Mouse (Mus musculus) G1E (cell line): Measurements from ENCODE around the gene Tuba1c. TPM values are rescaled to one million over a fixed set of nuclear protein-coding genes. Genes with fewer than 3 reads are reported as not detected.

Source experiments
- ATAC-seq: 2 replicates; pipeline ENCODE4 v1.8.0; 2016; ENCODE audit warnings: mild to moderate bottlenecking; ENCODE audit not compliant: insufficient number of reproducible peaks, poor library complexity, low FRiP score, severe bottlenecking; ENCODE audit errors: extremely low read depth
- DNase-seq: peaks from one replicate; pipeline ENCODE4 v3.0.0; 2012; ENCODE audit warnings: low spot score
- H3K27me3 ChIP-seq: 2 replicates; pipeline ENCODE4 v1.6.1; 2012; ENCODE audit warnings: mild to moderate bottlenecking, low read length, inconsistent platforms; ENCODE audit not compliant: insufficient read depth
- H3K36me3 ChIP-seq: replicated peaks from 2 replicates; pipeline ENCODE3; 2012; ENCODE audit warnings: mild to moderate bottlenecking, inconsistent platforms
- H3K4me1 ChIP-seq: 2 replicates; pipeline ENCODE4 v1.6.1; 2012; ENCODE audit warnings: low read depth, low read length, inconsistent platforms, mixed read lengths; ENCODE audit not compliant: insufficient read depth
- H3K4me3 ChIP-seq: 2 replicates; pipeline ENCODE4 v1.5.1; 2012; ENCODE audit warnings: low read depth, mild to moderate bottlenecking, inconsistent platforms, low read length, moderate library complexity, mixed read lengths
- H3K9me3 ChIP-seq: replicated peaks from 2 replicates; pipeline ENCODE4 v1.6.1; 2012; ENCODE audit warnings: inconsistent platforms
- CTCF ChIP-seq: IDR thresholded peaks from 2 replicates; pipeline ENCODE4 v1.5.1; 2012; ENCODE audit warnings: low read depth, low read length, inconsistent platforms, mixed read lengths
- GATA1 ChIP-seq: IDR thresholded peaks from 2 replicates; pipeline ENCODE4 v1.6.1; 2012; ENCODE audit warnings: borderline replicate concordance, low read length, inconsistent platforms, mixed read lengths
- GATA2 ChIP-seq: IDR thresholded peaks from 2 replicates; pipeline ENCODE4 v1.6.1; 2012; ENCODE audit warnings: low read depth, low read length, inconsistent platforms, borderline replicate concordance
- POLR2AphosphoS5 ChIP-seq: IDR thresholded peaks from 2 replicates; pipeline ENCODE4 v1.6.1; 2012; ENCODE audit warnings: low read depth, low read length, inconsistent platforms; ENCODE audit not compliant: insufficient replicate concordance
- TAL1 ChIP-seq: conservative IDR thresholded peaks from 2 replicates; pipeline ENCODE4 v1.6.1; 2012; ENCODE audit warnings: low read depth, low read length, inconsistent platforms, mixed read lengths
- polyA plus RNA-seq: library from polyadenylated mRNA; stranded (reverse); fragments of >175 nt; gene quantifications from 2 replicates; pipeline ENCODE4 v1.2.3, GENCODE M21; 2012
- total RNA-seq, 2 experiments: library from RNA; stranded (forward) in 1 of 2; stranded (reverse) in 1 of 2; fragments of 200-1000 nt in 1 of 2; fragments of >200 nt in 1 of 2; fragmentation: Nextera tagmentation in 1 of 2; gene quantifications; 2 replicates each; pipeline ENCODE4 v1.2.3; 2014 to 2017

Gene Tuba1c
- total and polyA plus RNA-seq, 3 experiments = 72.7 to 856 (median 252) TPM

DNA sequence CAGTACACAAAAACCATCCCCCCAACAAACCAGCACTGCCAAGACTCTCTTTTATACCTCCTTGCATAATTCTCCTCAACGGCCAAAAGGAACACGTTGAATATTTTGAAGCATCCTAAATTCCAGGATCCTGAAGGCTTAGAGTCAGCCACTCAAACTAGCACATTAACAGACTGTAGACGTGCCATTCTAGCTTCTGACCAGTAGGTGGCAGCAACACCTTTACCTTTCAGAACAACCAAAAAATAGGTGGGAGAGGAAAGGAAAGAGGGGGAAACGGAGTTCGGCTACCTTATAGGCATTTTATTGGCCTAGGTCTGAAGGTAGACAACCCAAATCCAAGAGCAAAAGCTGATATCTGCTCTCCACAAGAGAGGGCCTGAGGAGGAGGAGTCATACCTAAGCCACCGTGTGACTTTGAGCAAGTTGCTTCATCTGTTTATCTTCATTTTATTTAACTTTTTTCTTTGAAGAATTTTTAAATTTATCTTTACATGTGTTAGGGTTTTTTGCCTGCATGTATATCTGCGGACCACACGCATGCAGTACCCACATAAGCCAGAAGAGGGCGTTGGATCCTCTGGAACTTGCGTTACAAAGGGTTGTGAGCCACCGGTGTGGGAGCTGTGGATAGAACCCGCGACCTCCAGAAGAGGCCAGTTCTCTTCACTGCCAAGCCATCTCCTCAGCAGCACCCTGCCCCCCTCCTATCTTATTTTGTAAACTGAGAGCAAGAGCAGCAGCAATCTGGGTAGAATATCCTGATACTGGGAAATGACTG is 20.0 kb downstream of the Tuba1c start:
- DNase-seq = no peak

GRCm38 (mm10) chr15:99053373-99053772 is 23.7 kb downstream of the Tuba1c start:
- H3K4me1 ChIP-seq = peaks cover 12% of the 10 kb centered on the region
- H3K9me3 ChIP-seq = peaks cover 2% of the 10 kb centered on the region; the same call in 1 of the 2 replicates
- no peaks in the 10 kb centered on the region for H3K36me3 ChIP-seq
- TF ChIP-seq GATA1 = no peak
- ATAC-seq = no peak
- H3K27me3 ChIP-seq = peaks cover 53% of the 10 kb centered on the region
- no peak overlapping the region for H3K4me3 ChIP-seq
- no peak for DNase-seq

More for the DNA sequence above, 20.0 kb downstream of the Tuba1c start:
- Histone ChIP-seq H3K27me3 (peaks cover 36% of the 10 kb centered on the region), H3K9me3 (no peaks in the 10 kb centered on the region), H3K4me1 (peaks cover 13% of the 10 kb centered on the region), H3K4me3 (no peak overlapping the region), H3K36me3 (no peaks in the 10 kb centered on the region)
- ATAC-seq = no peak
- TF ChIP-seq GATA1 (no peak), CTCF (peak; percentile 92)

GRCm38 (mm10) chr15:99055040-99055439 is 25.3 kb downstream of the Tuba1c start, which contains the start of gene Prph:
Prph (plus strand) TSS chr15:99055174.
- no peak for TF ChIP-seq GATA2
- TF ChIP-seq POLR2AphosphoS5 = no peak
- no peak for TF ChIP-seq TAL1
- no peak for TF ChIP-seq GATA1
- no peak for TF ChIP-seq CTCF
- no peaks in the 10 kb centered on the region for H3K36me3 ChIP-seq
- peaks cover 2% of the 10 kb centered on the region; the same call in 1 of the 2 replicates for H3K9me3 ChIP-seq
- ATAC-seq = no peak
- no peak within 1 kb of the TSS for H3K4me3 ChIP-seq
- H3K4me1 ChIP-seq = peaks cover 11% of the 10 kb centered on the region
- DNase-seq = no peak
- peaks cover 63% of the 10 kb centered on the region for H3K27me3 ChIP-seq

DNA sequence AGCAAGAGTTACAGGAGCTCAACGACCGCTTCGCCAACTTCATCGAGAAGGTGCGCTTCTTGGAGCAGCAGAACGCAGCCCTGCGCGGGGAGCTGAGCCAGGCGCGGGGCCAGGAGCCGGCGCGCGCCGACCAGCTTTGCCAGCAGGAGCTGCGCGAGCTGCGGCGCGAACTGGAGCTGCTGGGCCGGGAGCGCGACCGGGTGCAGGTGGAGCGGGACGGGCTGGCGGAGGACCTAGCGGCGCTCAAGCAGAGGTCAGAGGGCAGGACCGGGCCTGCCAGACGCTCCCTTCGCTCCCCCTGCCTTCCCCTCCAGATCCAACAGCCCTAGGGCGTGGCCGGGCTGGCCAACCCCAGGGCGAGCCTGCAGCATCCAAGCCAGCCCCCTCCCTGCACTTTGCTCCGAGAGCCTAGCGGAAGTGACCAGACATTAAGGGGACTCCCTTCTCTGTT is 25.8 kb downstream of the Tuba1c start:
- no peak overlapping the region for H3K4me3 ChIP-seq
- peaks cover 62% of the 10 kb centered on the region for H3K27me3 ChIP-seq
- DNase-seq = no peak
- no peaks in the 10 kb centered on the region for H3K36me3 ChIP-seq
- ATAC-seq = no peak
- H3K4me1 ChIP-seq = peaks cover 11% of the 10 kb centered on the region
- TF ChIP-seq TAL1 (no peak), POLR2AphosphoS5 (no peak), GATA1 (no peak), GATA2 (no peak), CTCF (no peak)
- H3K9me3 ChIP-seq = peaks cover 2% of the 10 kb centered on the region; the same call in 1 of the 2 replicates

DNA sequence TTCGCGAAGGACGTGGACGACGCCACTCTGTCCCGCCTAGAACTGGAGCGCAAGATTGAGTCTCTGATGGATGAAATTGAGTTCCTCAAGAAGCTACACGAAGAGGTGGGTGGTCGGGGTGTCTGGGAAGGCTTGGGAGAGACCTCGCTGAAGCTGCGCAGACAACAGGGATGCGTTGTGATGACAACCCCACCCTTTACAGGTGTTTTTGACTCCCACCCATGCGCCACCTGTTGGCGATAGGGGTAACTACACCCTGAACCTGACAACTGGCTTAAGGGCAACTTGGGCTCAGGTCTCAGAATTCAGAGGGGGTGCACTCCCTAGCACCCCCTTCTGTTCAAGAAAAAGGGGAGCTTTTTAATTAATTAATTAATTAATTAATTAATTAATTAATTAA is 26.6 kb downstream of the Tuba1c start:
- H3K4me1 ChIP-seq = peaks cover 11% of the 10 kb centered on the region
- H3K27me3 ChIP-seq = peaks cover 60% of the 10 kb centered on the region
- no peak overlapping the region for H3K4me3 ChIP-seq
- DNase-seq = no peak
- H3K36me3 ChIP-seq = no peaks in the 10 kb centered on the region
- TF ChIP-seq GATA2 = no peak
- no peak for TF ChIP-seq POLR2AphosphoS5
- TF ChIP-seq TAL1 = no peak
- peak; percentile 21; the same call in 1 of the 2 replicates for TF ChIP-seq CTCF
- ATAC-seq = no peak
- H3K9me3 ChIP-seq = peaks cover 2% of the 10 kb centered on the region; the same call in 1 of the 2 replicates

DNA sequence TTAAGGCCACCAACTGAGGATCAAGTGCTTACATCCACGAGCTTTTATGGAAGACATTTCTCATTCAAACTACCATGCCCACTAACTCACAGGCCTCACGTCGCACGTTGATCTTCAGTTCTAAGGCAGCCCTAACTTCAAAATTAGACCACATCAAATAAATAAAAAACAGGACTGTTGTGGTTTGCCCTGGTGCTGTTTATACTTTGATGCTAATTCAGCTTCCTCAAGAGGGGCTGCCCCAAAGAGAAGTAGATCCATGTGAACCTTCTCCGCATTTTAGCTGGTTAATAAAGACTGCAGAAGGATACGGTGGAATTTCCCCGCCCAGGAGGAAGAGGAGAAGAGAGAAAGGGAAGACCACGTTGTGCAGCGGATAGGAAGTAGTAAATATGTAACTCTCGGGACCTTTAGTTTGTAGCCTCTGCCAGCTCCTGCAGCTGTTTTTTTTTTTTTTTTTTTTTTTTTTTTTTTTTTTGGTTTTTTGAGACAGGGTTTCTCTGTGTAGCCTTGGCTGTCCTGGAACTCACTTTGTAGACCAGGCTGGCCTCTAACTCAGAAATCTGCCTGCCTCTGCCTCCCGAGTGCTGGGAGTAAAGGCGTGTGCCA is 36.0 kb downstream of the Tuba1c start:
- Histone ChIP-seq H3K4me3 (no peak overlapping the region), H3K27me3 (peaks cover 25% of the 10 kb centered on the region), H3K4me1 (no peaks in the 10 kb centered on the region), H3K9me3 (no peaks in the 10 kb centered on the region), H3K36me3 (no peaks in the 10 kb centered on the region)
- TF ChIP-seq GATA1 (no peak), POLR2AphosphoS5 (no peak), CTCF (no peak), GATA2 (no peak), TAL1 (no peak)
- ATAC-seq (no peak), DNase-seq (no peak)

- peaks cover 21% of the 10 kb centered on the region for H3K4me1 ChIP-seq
- ATAC-seq (no peak), DNase-seq (no peak)
- H3K27me3 ChIP-seq = peaks cover 6% of the 10 kb centered on the region; the same call in 1 of the 2 replicates
- no peak for TF ChIP-seq TAL1
- TF ChIP-seq CTCF = no peak
- TF ChIP-seq GATA1 = no peak
- TF ChIP-seq POLR2AphosphoS5 = no peak
- no peak for TF ChIP-seq GATA2
- H3K4me3 ChIP-seq = no peak overlapping the region
- H3K36me3 ChIP-seq = peaks cover 10% of the 10 kb centered on the region
- H3K9me3 ChIP-seq = no peaks in the 10 kb centered on the region
Measured at GRCm38 (mm10) chr15:99071988-99072387, 42.3 kb downstream of the Tuba1c start.
